Mouse (Mus musculus) T-helper 1 cell (primary cell): ENCODE data around the gene Syt7.

Experiments used
- in situ Hi-C: fragments of 300-600 bp; cut with MboI, MseI; formaldehyde crosslinking; loops from one replicate; pipeline ENCODE4 v1.15.1; 2025; ENCODE audit warnings: high pct_unique_total_duplicates

Syt7 gene

DNA sequence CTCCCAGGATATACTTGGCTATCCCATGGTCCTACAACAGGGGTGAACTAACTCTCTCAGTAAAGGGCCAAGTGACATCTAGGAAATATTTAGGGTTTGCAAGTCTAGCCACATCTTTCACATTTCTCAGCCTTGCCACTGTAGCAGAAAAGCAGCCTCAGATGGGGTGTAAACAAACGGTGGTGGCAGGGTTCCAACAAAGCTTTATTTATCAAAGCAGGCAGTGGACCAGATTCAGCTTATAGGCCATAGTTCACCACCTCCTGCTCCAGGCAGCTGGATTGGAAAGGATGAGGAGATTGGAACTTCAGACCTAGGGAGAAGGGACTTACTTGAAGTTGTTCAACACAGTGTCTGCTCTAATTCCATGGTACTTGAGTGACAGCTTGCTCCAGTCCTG is 35.9 kb downstream of the Syt7 start:
- in situ Hi-C loops, result no loop called here

DNA sequence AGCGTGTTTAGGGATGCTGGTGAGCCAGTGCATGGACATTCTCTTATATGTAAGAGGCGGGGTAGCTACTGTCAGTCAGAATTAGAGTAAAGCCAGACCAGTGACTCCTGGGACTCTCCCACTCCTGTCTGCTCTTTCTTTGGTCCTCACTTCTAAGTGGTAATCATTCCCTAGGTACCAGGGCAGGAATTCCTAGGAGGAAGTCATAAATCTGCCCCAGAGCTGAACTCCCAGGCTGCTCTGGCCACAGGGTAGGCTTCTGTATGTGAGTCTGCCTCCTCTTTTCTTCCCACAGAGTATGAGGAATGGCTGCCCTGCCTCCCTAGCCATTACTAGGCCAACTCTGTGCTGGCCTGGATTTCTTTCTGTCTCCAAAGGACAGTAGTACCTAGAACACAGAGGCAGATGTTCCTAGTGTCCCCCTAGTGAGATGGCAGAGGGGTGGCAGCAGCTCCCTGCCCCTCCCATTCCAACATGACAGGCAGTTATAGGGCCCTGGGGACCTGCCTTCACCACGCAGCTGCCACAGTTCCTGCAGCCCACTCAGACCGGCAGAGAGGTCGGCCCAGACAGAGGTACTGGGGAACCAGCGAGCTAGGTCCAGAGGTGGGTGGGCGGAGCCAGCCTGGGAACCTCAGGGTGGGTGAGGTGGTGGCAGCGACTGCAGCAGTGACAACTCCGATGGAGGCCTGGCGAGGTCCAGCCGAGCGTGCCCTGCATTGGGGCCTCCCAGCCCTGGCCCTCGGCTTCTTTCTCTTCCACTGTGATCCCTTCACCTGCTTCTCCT is 36.8 kb downstream of the Syt7 start:
- in situ Hi-C loops, result no loop called here

DNA sequence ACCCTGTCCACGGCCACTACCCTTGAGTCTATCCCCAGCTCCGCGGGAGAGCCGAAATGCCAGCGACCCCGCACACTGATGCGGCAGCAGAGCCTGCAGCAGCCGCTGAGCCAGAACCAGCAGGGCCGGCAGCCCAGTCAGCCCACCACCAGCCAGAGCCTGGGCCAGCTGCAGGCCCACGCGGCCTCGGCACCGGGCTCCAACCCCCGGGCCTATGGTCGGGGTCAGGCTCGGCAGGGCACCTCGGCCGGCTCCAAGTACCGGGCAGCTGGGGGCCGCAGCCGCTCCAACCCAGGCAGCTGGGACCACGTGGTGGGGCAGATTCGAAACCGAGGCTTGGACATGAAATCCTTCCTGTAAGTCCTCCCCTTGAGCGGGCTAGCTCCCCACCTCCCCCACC is 37.4 kb downstream of the Syt7 start:
- in situ Hi-C loops, result no loop called here

DNA sequence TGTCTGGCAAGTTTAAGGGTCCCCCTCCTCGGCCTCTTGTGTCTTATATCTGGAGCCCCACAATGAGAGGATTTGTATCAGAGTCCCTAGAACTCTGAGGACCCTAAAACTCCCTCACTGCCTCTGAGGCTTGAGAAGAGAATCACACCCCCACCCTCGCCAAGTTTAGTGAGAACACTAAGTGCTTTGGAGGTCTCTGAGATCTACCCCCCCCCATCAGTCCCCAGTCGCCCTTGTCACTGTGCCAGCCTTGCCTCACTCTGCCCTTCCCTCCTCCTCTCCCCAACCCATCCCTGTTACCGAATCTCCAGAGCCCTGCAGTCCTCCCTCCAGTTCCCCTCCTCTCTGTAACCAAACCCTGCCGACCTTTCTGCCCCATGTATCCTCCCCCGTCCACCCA is 37.9 kb downstream of the Syt7 start:
- in situ Hi-C loops, result no loop called here

DNA sequence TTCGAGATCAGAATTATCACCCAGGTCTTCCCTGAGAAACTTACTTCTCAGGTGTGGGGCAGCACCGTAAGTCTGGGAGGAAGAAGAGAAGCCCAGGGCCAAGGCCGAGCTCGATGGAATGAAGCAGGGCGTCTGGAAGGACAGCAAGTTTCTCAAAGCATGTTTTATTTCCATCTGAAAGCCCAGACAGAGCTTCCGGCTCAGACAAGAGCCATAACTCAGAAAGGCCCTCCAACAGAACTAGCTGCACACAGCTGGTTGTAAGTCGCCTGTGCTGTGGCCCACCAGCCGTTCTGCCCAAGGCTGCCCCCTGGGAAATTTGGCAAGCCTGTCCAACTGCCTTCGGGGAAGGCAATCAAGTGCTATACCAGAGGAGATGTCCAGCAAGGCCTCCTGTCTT is 38.5 kb downstream of the Syt7 start:
- in situ Hi-C loops, result no loop called here

DNA sequence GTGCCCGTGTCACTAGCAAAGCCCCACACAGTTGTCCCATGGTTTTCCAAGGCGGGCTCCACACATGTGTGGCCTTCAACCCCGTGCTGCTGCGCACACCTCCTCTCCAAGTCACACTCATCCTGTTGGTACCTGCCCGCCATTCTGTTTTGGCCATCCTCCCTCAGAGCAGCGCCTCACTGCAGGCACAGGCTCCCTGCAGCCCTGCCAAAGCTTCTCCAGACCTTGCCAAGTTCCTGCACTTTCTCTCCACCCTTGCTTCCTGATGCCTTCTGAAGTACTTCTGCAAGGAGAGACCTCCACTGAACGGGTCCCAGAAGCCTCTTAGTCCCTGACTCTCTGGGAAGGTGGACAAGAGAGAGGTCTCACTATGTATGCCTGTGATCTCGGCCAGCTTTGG is 40.5 kb downstream of the Syt7 start:
- in situ Hi-C loops, result no loop called here

DNA sequence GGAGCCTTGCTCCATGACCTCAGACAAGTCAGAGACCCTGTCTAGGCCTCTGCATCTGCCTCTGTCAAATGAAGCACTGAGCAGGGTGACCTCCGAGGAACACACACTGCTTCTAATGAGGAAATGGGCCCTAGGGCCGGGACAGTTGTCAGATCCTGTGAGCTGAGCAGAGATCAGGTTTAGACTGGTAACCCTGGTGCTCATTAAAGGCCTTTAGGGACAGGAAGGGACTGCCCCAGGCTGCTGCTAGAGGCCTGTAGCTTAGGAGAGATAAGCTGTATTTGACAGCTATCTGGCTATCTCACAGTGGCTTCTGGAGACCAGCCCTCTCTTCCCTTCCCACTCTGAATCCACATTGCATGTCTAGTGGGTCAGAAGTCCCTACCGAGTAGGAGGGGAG is 42.5 kb downstream of the Syt7 start:
- in situ Hi-C loops, result loop anchor here (5.0 kb wide), 2 partner anchors 89 to 174 kb away; no protein-coding TSS in a partner anchor

DNA sequence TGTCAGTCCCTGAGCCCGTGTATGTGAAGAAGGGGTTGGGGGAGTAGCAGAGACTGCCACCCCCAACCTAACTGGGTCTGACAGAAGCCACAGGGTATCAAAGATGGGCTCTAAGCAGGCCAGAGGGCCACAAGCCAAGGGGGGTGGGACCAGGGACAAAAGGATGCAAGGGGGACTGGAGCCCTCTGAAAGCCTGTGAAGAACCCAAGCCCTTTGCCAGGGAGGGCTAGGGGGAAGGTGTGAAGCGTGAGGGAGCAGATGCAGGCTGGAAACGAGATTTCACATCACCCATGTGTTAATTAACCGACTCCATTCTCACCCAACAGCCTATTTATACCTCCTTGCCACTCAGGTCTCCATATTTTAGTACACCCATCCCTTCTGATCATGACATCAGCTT is 43.0 kb downstream of the Syt7 start:
- in situ Hi-C loops, result loop anchor here (5.0 kb wide), 2 partner anchors 90 to 175 kb away; no protein-coding TSS in a partner anchor

DNA sequence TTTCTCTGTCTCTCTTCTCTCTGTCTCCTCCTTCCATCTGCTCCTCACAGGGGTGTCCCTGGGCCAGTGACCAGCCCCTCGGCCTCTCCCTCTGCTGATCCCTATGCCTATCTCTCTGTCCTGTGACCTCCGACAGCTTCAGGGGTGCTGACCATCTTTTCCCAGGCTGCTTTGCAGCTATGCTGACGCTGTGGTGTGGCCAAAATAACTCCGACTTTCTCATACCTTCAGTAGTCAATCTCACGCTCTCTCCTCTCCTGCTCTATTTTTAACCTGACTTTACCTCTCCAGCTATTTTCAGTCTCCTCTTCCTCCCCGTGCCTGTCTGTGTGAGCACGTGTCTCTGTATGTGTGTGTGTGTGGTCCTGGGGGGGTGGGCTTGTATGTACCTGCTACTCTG is 44.3 kb downstream of the Syt7 start:
- in situ Hi-C loops, result loop anchor here (5.0 kb wide), 2 partner anchors 91 to 176 kb away; no protein-coding TSS in a partner anchor

DNA sequence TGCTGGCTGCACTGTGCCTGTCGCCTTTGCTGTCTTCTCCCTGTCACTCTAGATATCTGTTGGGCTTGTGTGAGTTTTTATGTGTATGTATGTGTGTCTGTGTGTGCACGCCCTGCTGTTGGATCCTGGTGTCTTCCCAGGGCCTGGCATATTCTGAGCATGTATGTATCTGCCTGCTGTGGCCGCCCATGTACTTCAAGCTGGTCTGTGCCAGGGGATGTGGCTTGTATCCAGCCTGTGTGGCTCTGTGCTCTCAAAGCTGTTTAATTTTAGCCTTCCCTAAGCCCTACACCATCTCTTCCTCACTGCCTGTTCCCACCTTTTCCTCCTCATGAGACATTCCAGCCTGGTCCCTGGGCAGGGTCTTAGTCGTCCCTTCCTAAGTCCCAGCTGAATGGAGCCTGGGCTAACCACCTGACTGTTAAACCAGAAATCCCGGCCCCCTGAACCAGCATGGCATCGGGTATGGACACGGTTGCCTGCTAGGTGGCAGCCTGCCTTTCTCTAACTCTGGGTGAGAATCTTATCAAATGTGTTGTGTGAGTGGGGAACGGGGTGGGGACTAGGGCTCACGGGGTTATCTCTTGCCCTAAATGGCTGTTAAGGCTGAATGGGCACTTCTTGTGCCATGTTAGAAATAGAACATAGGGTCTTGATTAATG is 45.1 kb downstream of the Syt7 start:
- in situ Hi-C loops, result loop anchor here (5.0 kb wide), 2 partner anchors 92 to 177 kb away; no protein-coding TSS in a partner anchor

DNA sequence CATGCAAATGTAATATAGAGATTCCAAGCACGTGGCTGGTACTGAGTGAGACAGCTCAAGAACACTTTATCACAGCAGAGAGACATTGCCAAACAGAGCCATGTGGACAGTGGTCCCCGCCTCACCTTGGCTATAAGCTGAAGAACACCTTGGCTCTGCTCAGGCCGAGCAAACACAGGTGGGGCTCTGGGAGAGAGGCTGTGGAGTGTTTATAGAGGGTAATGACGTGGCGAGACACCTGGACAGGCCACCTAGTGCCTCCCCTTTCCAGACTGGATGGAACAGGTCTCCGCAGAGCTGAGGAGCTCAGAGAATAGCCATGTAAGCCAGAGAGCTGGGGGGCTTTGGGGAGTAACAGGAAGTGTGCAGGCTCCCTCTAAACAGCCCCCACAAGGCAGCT is 46.0 kb downstream of the Syt7 start:
- in situ Hi-C loops, result loop anchor here (5.0 kb wide), 2 partner anchors 93 to 178 kb away; no protein-coding TSS in a partner anchor

DNA sequence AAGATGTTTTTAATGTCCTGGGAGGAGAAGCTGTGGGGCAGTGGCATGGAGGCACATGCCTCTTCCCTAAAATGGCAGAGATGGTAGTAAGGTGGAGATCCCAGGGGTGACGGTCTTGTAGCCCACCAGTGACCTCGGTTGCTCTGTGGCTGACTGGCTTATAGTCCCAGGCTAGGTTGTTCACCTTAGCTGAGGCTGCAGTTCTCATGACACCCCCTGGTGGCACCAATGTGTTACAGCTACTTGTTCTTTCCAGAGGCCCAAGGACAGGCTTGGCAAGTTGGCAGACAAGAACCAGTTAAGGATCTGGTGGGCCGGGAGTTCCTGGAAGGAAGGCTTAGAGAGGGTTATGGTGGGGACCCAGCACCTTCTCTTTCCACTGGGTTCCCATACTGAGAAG is 47.0 kb downstream of the Syt7 start:
- in situ Hi-C loops, result no loop called here

DNA sequence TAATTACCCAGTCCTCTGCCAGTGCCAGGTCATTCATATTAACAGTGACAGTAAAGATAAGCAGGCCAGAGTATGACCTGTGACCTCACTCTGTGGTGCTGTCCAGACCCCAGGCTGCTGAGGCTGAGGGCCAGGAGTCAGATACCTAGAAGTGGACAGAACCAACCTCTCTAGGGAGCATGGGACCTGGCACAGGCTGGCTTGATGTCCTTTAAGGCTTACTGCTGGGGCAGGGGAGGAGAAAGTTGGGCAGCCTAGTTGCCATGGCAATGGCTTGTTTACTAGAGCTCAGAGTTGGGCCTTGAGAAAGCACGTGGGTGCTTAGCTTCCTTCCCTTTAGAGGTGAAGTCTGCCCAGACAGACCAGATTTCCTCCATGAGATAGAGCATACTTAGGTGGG is 47.8 kb downstream of the Syt7 start:
- in situ Hi-C loops, result no loop called here

DNA sequence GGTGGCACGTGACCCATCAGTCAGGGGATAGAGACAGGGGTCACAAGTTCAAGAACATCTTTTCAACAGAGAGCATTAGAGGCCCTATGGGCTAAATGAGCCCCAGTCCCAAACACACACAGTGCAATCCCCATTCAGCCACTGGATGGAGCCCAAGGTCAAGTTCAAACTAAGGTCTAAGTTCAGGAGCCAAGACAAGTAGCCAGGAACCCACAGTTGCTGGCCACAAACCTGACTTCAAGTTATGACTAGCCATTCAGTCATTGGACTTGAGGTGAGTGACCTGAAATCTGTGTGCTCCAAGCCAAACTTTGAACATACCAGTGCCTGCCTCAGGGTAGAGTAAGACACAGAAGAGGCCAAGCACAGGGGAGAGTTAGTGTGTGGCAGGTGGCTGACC is 48.6 kb downstream of the Syt7 start:
- in situ Hi-C loops, result no loop called here

DNA sequence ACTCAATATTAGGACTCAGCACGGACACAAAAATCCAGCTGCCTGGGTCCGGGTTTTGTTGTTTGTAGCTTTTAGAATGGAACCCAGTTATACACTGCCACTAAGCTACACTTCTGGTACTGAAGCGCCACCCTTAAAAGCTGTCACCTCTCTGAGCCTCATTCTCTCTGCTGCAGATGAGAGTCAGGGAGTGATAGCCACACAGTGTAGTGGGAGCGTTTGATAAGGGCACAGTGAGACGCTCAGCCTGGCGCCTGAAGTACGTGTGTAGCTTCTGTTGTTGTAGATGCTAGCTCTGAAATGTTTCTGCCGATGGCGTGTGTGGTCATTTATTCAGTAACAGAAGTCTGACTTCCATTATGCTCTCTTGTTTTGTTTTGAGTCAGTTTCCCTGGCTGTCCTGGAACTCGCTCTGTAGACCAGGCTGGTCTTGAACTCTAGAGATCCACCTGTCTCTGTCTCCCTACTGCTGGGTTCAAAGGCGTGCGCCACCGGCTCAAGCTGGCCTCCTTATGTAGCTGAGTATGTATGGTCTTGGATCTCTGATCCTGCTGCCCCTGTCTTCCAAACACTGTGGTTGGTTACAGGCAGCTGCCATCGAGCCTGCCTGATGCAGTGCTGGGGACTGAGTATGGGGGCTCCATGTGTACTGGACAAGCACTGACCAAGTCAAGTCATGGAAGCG is 55.9 kb downstream of the Syt7 start:
- in situ Hi-C loops, result no loop called here

DNA sequence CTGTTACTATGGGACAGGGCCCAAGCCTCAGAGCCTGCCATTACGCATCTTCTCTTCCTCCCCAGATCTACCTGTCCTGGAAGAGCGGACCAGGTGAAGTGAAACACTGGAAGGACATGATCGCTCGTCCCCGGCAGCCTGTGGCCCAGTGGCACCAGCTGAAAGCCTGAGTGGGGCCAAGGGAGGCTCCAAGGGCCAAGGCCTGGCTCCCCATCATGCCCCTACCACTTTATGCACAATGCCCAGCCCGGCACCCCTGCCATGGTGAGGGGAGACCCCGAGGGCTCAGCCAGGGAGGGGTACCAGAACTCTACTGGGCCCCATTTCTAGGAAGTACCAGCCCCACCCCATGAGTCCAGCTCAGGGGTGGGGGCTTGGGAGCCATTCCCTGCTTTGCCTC is 59.4 kb downstream of the Syt7 start:
- in situ Hi-C loops, result no loop called here

DNA sequence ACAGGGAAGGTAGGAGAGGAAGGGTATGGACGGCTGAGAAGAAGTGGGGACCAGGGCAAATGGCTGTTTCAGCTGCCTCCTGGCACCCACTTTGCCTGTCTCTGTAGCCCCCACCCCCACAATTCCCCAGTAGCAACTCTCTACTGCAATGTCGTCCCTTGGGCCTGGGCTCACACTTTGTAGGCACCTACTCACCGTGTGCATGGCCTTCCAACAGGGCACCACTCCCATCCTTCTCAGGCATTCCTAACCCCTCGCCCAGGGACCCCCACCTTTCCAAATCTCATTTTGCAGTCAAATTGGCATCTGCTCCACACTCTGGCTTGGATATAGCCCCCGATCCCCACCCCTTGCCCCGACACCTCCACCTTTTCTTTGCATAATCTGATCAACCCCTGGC is 60.3 kb downstream of the Syt7 start:
- in situ Hi-C loops, result no loop called here

DNA sequence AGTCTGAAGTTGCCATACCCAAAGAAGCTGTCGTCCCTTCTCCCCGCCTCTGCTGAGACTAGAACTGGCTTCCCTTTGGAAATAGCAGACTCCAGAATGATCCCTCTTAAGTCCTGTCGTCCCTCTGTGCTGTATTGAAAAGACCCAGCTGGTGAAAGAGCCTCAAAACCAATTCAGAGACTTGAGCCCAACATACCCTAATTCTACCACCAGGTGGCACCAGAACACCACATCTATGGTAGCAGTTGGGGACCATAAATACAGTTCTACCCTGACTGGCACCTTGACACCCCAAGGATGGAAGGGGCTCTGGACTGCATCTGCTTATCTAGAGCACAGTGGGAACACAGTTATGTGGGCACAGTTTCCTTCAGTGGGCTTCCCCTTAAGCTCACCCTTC is 60.8 kb downstream of the Syt7 start:
- in situ Hi-C loops, result loop anchor here (5.0 kb wide), 1 partner anchor 38 kb away; no protein-coding TSS in a partner anchor

DNA sequence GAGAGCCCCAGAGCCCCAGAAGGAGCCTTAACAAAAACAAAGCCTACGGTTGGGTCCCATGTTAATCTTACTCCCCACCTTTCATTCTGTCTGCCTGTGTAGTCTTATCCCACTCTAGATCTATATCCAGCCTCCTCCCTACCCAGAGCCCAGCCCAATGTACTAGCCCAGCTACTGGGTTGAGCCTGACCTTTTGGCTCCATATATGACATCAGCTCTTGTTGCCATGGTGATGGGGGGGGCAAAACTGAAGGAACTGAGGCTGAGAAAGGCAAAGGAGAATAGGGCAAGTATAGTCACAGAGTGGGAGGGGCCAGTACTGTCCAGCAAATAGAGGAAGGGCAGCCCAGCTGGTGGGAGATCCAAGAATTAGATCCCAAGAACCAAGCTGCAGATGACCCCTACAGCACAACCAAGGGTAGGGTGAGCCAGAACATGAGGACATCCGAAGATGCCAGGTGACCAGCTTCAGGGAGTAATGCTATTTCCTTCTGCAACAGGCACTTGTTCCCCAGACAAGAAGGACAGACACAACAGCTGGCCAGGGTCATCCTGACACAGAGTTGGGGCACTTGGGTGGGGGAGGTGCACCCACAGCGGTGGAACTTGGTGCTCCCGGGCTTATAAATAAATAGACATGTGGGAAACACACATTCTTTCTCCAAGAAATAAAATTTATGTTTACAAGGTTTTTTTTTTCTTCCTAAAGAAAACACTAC is 66.0 kb downstream of the Syt7 start:
- in situ Hi-C loops, result loop anchor here (5.0 kb wide), 1 partner anchor 32 kb away; no protein-coding TSS in a partner anchor

DNA sequence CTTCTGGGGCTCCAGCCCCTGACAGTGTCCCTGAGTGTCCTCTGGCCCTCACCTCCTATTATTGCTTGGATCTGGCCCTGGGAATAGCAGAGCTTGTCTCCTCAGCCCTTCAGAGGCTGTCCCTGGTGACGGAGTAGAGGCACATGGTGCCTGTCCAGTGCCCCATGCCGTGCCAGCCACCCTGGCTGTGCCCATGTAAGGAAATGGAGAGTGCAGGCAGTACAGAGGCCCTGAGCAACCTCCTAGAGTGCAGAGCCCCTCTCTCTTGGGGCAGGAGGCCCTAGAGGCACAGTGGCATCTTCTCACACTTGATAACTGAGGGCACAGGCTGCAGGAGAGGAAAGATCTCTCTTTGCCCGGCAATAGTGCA is 66.5 kb downstream of the Syt7 start:
- in situ Hi-C loops, result no loop called here

DNA sequence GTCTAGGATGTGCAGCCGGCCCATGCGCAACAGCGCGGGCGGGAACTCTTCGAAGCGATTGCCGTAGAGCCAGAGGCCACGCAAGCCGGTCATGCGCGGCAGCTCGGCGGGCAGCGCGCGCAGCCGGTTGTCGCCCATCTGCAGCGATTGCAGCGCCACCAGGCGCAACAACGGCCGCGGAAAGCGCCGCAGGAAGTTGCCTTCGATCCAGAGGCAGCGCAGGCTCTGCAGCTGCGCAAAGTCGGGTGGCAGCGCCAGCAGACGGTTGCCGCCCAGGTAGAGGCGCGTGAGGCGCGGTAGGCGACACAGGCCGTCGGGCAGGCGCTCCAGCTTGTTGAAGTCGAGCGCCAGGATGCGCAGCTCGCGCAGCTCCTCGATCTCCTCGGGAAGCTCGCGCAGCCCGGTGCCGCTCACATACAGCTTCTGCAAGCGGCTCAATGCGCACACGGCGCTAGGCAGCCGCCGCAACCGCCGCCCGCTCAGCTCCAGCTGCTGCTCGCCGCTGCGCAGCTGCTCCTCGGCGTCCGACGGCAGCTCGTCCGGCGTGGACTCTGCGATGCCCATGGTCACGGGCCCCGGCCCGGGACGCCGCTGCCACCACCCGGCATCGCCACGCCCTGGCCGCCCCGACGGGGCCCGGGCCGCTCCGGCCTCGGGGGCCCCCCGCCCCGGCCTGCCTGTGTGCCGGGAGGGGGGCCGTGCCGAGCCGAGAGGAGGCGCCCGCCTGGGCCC is 68.0 kb downstream of the Syt7 start, which contains the start of gene Lrrc10b:
Gene Lrrc10b (minus strand): TSS at position 722 of the 732 bp plus-strand sequence.
- in situ Hi-C loops, result no loop called here
